Mouse (Mus musculus) erythroblast, embryonic 14.5 days (primary cell): ENCODE results near the gene Smad5.

Experiments
- GATA1 ChIP-seq: IDR thresholded peaks from 2 replicates; pipeline ENCODE4 v1.6.1; 2012; ENCODE audit warnings: low read length, inconsistent platforms, mixed read lengths
- TAL1 ChIP-seq: IDR thresholded peaks from 3 replicates; pipeline ENCODE4 v1.6.1; 2012; ENCODE audit warnings: low read length, inconsistent platforms, mixed read lengths

DNA sequence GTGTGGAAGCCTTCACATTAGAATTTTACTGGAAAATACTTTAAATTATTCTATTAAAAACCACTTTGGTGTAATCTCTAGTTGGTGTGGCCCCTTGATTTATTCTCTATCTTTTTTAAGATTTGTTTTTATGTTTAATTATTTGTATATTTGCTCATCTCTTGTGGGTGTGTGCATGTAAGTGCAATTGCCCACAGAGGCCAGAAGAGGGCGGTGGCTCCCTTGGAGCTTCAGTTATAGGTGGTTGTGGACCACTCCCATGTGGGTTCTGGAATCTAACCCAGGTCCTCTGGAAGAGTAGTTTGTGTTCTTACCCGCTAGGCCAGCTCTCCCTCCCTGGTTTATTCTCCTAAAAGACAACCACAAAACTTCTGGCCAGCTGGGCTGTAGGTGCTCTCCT lies 3.4 kb upstream of the Smad5 start:
- no peak for TF ChIP-seq TAL1
- TF ChIP-seq GATA1: no peak
